ENCODE assay signal across 9 mouse cellular contexts in the genomic region with DNA sequence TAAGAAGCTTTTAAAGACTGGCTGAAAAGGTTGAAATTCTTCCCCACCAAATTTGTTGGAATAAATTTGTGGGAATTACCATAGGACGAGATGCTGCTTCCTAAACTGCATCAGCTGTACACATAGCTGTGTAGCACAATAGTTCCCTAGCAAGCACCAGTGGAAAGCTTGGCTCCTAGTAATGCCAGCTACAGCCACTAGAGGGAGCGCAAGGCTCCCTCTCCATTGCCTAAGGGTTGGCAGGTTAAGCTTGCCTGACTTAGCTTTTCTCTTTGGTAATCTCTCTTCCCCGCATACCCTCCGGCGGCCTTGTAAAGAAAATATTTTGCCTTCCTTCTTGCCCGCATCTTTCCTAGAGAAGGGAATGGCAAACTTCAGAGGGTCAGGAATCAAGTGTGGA.
DNase-seq lines count a peak whose midpoint lies in the region; ATAC-seq and TF ChIP-seq lines count a peak whose summit lies in the region.
"Had no signal": no experiment of that assay in that cellular context is flagged by ENCODE, and none has a peak within 500 bp of the region (broad histone marks: within the 10 kb centered on the region; RNA-seq: fewer than 3 reads in every experiment).

No protein-coding gene starts in this region.

- no peak overlapping the region for H3K27ac ChIP-seq in MEL (ENCODE audit: control insufficient read depth, low read depth, low read length)
- H3K27ac ChIP-seq in forebrain, embryonic 10.5 days: no peak overlapping the region
- H3K27ac ChIP-seq in lung, embryonic 14.5 days (ENCODE audit: low read depth): no peak overlapping the region
- H3K27ac ChIP-seq: lung, embryonic 15.5 days had no signal

- no peaks in the 10 kb centered on the region for H3K36me3 ChIP-seq in MEL (ENCODE audit: control insufficient read depth in 1 of 2, insufficient read depth in 2 of 2, low read length in 2 of 2)
- no peaks in the 10 kb centered on the region for H3K36me3 ChIP-seq in forebrain, embryonic 10.5 days (replicated peaks)
- H3K36me3 ChIP-seq in lung, embryonic 14.5 days (ENCODE audit: insufficient read depth): 0 out of 2 replicates have a peak, but pooled peaks cover 3% of the 10 kb centered on the region
- H3K36me3 ChIP-seq: lung, embryonic 15.5 days had no signal

- H3K9me3 ChIP-seq in MEL (replicated peaks; ENCODE audit: insufficient read depth, low read length): no peaks in the 10 kb centered on the region
- H3K9me3 ChIP-seq in forebrain, embryonic 10.5 days: no peaks in the 10 kb centered on the region
- H3K9me3 ChIP-seq in lung, embryonic 14.5 days (ENCODE audit: low read depth, low read length): no peaks in the 10 kb centered on the region
- H3K9me3 ChIP-seq: lung, embryonic 15.5 days had no signal

- no peak overlapping the region for H3K9ac ChIP-seq in MEL (ENCODE audit: control insufficient read depth, low read depth, low read length, poor library complexity, severe bottlenecking)
- H3K9ac ChIP-seq in lung, embryonic 14.5 days: no peak overlapping the region
- H3K9ac ChIP-seq: lung, embryonic 15.5 days had no signal

- no peak for TF ChIP-seq POLR2A in MEL (IDR thresholded peaks at IDR 0.05; ENCODE audit: control insufficient read depth in 1 of 2, insufficient read depth in 1 of 2, low read depth in 1 of 2, low read length in 2 of 2, poor library complexity in 1 of 2)

- no peak overlapping the region for H3K4me2 ChIP-seq in lung, embryonic 14.5 days
- H3K4me2 ChIP-seq: lung, embryonic 15.5 days had no signal

- no peaks in the 10 kb centered on the region for H3K27me3 ChIP-seq in MEL (ENCODE audit: control insufficient read depth in 1 of 2, insufficient read depth in 2 of 2, low read length in 2 of 2)
- H3K27me3 ChIP-seq in forebrain, embryonic 10.5 days (ENCODE audit: poor library complexity, severe bottlenecking): no peaks in the 10 kb centered on the region
- H3K27me3 ChIP-seq in lung, embryonic 14.5 days (ENCODE audit: insufficient read depth, low read length): no peaks in the 10 kb centered on the region
- H3K27me3 ChIP-seq: lung, embryonic 15.5 days had no signal

- ATAC-seq in lung, embryonic 14.5 days (ENCODE audit: insufficient read depth): 0 out of 2 replicates have a peak, but pooled peaks have one; percentile 61

- no peaks in the 10 kb centered on the region for H3K4me1 ChIP-seq in MEL (ENCODE audit: control insufficient read depth in 1 of 2, insufficient read depth in 2 of 2, low read length in 2 of 2)
- H3K4me1 ChIP-seq in forebrain, embryonic 10.5 days: peaks cover 18% of the 10 kb centered on the region
- peaks cover 10% of the 10 kb centered on the region for H3K4me1 ChIP-seq in lung, embryonic 14.5 days (ENCODE audit: insufficient read depth)

- no peak for TF ChIP-seq EP300 in MEL (IDR thresholded peaks at IDR 0.05; ENCODE audit: low read depth in 1 of 2, low read length in 2 of 2)

- peak; percentile 77 for DNase-seq in MEL (ENCODE audit: low read depth, low spot score)
- DNase-seq in c-Kit-positive CD71-negative TER-119-negative erythroid progenitor cells, embryonic 14.5 days (ENCODE audit: low read depth): peak; percentile 73
- peak; percentile 78 for DNase-seq in forebrain, embryonic 10.5 days (ENCODE audit: extremely low spot score, low spot score)
- DNase-seq in heart, postnatal 4 days: peak; percentile 92
- peak; percentile 91 for DNase-seq in layer of hippocampus, adult 11-12 months (ENCODE audit: low spot score)
- DNase-seq in lung, embryonic 14.5 days: peak; percentile 92
- DNase-seq in ovary, postnatal 14 days (ENCODE audit: low spot score): peak; percentile 81
- peak; percentile 82 for DNase-seq in thymus, postnatal 0 days (ENCODE audit: low spot score)

- WGBS in forebrain, embryonic 10.5 days: 26% methylated on average over 6 of the region's 6 CpGs
- WGBS in lung, embryonic 14.5 days: 17% methylated on average over 6 of the region's 6 CpGs

- peak; percentile 79 for TF ChIP-seq RAD21 in MEL (IDR thresholded peaks at IDR 0.05; ENCODE audit: low read depth, low read length)

- no peaks in the 10 kb centered on the region for H3K79me2 ChIP-seq in MEL (ENCODE audit: control insufficient read depth, insufficient read depth, low read length, poor library complexity)

- H3K4me3 ChIP-seq in MEL (ENCODE audit: control insufficient read depth in 1 of 2, insufficient read depth in 1 of 2, low read depth in 2 of 2, low read length in 2 of 2): no peak overlapping the region
- no peak overlapping the region for H3K4me3 ChIP-seq in forebrain, embryonic 10.5 days
- no peak overlapping the region for H3K4me3 ChIP-seq in lung, embryonic 14.5 days (ENCODE audit: low read depth, low read length)
- H3K4me3 ChIP-seq: lung, embryonic 15.5 days had no signal

- TF ChIP-seq CTCF in MEL (IDR thresholded peaks at IDR 0.05 in 2 of 3, conservative IDR thresholded peaks at IDR 0.05 in 1 of 3; ENCODE audit: control insufficient read depth in 1 of 3, insufficient read depth in 1 of 3, low read depth in 2 of 3, low read length in 3 of 3, poor library complexity in 1 of 3, severe bottlenecking in 1 of 3): peak; percentile 91 to 99 (median 91)
- TF ChIP-seq CTCF in lung, embryonic 14.5 days (IDR thresholded peaks at IDR 0.05; ENCODE audit: low read depth): peak; percentile 97

TF ChIP-seq in MEL, 35 proteins besides CTCF, POLR2A, EP300 and RAD21:
- peak; percentile 74 for TF ChIP-seq ZC3H11A (IDR thresholded peaks at IDR 0.05; ENCODE audit: low read depth, low read length)
- peak; percentile 95 for TF ChIP-seq SMC3 (IDR thresholded peaks at IDR 0.05; ENCODE audit: low read depth, low read length)
- no peak for TF ChIP-seq USF1 (IDR thresholded peaks at IDR 0.05; ENCODE audit: low read depth, low read length)
